Mouse (Mus musculus): ENCODE data around the gene Slc1a7. TPM values are rescaled to one million over a fixed set of nuclear protein-coding genes. Genes with fewer than 3 reads are reported as not detected.

The Slc1a7 gene
- polyA plus RNA-seq, 1 experiment from 2014 or later = not detected

GRCm38 (mm10) chr4:107995727-107996126, 27.6 kb downstream of the Slc1a7 start:
- no peak overlapping the region for H3K4me2 ChIP-seq
- peaks cover 9% of the 10 kb centered on the region; the same call in 1 of the 2 replicates for H3K4me1 ChIP-seq (replicated peaks)
- 80% methylated on average over 6 of the region's 6 CpGs for WGBS
- no peak overlapping the region for H3K27ac ChIP-seq
- H3K9me3 ChIP-seq = 0 out of 2 replicates have a peak, but pooled peaks cover 6% of the 10 kb centered on the region
- no peak overlapping the region for H3K4me3 ChIP-seq
- no peaks in the 10 kb centered on the region for H3K27me3 ChIP-seq
- no peaks in the 10 kb centered on the region for H3K36me3 ChIP-seq
- no peak overlapping the region for H3K9ac ChIP-seq
- no peak for ATAC-seq (ENCODE audit: low FRiP score)

- 92% methylated on average over 9 of the region's 9 CpGs for WGBS
- Histone ChIP-seq H3K4me3 (no peak overlapping the region), H3K9me3 (0 out of 2 replicates have a peak, but pooled peaks cover 6% of the 10 kb centered on the region), H3K4me1 (replicated peaks) (peaks cover 9% of the 10 kb centered on the region; the same call in 1 of the 2 replicates), H3K27ac (no peak overlapping the region), H3K4me2 (no peak overlapping the region), H3K9ac (no peak overlapping the region), H3K36me3 (no peaks in the 10 kb centered on the region), H3K27me3 (no peaks in the 10 kb centered on the region)
- no peak for ATAC-seq (ENCODE audit: low FRiP score)
These were observed 28.4 kb downstream of the Slc1a7 start for GRCm38 (mm10) chr4:107996418-107996986.

- WGBS = 50% methylated on average over 11 of the region's 11 CpGs
- Histone ChIP-seq H3K4me3 (no peak overlapping the region), H3K9ac (no peak overlapping the region), H3K27ac (no peak overlapping the region), H3K36me3 (no peaks in the 10 kb centered on the region), H3K4me2 (no peak overlapping the region), H3K27me3 (no peaks in the 10 kb centered on the region), H3K9me3 (0 out of 2 replicates have a peak, but pooled peaks cover 6% of the 10 kb centered on the region), H3K4me1 (replicated peaks) (peaks cover 5% of the 10 kb centered on the region; the same call in 1 of the 2 replicates)
- no peak for ATAC-seq (ENCODE audit: low FRiP score)
These were observed 30.7 kb downstream of the Slc1a7 start for GRCm38 (mm10) chr4:107998641-107999332.

GRCm38 (mm10) chr4:107999380-107999779, 31.2 kb downstream of the Slc1a7 start:
- no peak overlapping the region for H3K4me3 ChIP-seq
- no peaks in the 10 kb centered on the region for H3K36me3 ChIP-seq
- H3K4me1 ChIP-seq (replicated peaks) = peaks cover 5% of the 10 kb centered on the region; the same call in 1 of the 2 replicates
- 82% methylated on average over 1 of the region's 1 CpGs for WGBS
- H3K27me3 ChIP-seq = no peaks in the 10 kb centered on the region
- H3K9ac ChIP-seq = no peak overlapping the region
- ATAC-seq (ENCODE audit: low FRiP score) = no peak
- no peak overlapping the region for H3K27ac ChIP-seq
- H3K4me2 ChIP-seq = no peak overlapping the region
- H3K9me3 ChIP-seq = 0 out of 2 replicates have a peak, but pooled peaks cover 6% of the 10 kb centered on the region

- ATAC-seq (ENCODE audit: low FRiP score) = 0 out of 2 replicates have a peak, but pooled peaks have one; percentile 49
- H3K27ac ChIP-seq = no peak overlapping the region
These were observed 37.2 kb downstream of the Slc1a7 start for GRCm38 (mm10) chr4:108005328-108005727.

GRCm38 (mm10) chr4:108007532-108008103, 39.5 kb downstream of the Slc1a7 start:
- ATAC-seq (ENCODE audit: low FRiP score) = no peak
- whole genome bisulfite sequencing = 85% methylated on average over 7 of the region's 7 CpGs

More at GRCm38 (mm10) chr4:108005328-108005727, 37.2 kb downstream of the Slc1a7 start:
- Histone ChIP-seq H3K4me3 (no peak overlapping the region), H3K4me2 (no peak overlapping the region), H3K9ac (no peak overlapping the region), H3K27me3 (0 out of 2 replicates have a peak, but pooled peaks cover 3% of the 10 kb centered on the region), H3K9me3 (no peaks in the 10 kb centered on the region), H3K36me3 (no peaks in the 10 kb centered on the region), H3K4me1 (replicated peaks) (no peaks in the 10 kb centered on the region)
- 55% methylated on average over 7 of the region's 7 CpGs for WGBS

GRCm38 (mm10) chr4:108008541-108008940, 40.4 kb downstream of the Slc1a7 start:
- H3K27me3 ChIP-seq = 0 out of 2 replicates have a peak, but pooled peaks cover 3% of the 10 kb centered on the region
- no peak overlapping the region for H3K4me3 ChIP-seq
- H3K27ac ChIP-seq = no peak overlapping the region
- no peak overlapping the region for H3K9ac ChIP-seq
- WGBS = 88% methylated on average over 8 of the region's 8 CpGs
- H3K9me3 ChIP-seq = no peaks in the 10 kb centered on the region
- ATAC-seq (ENCODE audit: low FRiP score) = no peak
- H3K4me2 ChIP-seq = no peak overlapping the region
- no peaks in the 10 kb centered on the region for H3K4me1 ChIP-seq (replicated peaks)
- H3K36me3 ChIP-seq = no peaks in the 10 kb centered on the region

More at GRCm38 (mm10) chr4:108007532-108008103, 39.5 kb downstream of the Slc1a7 start:
- no peak overlapping the region for H3K27ac ChIP-seq
- no peak overlapping the region for H3K4me3 ChIP-seq
- H3K4me1 ChIP-seq (replicated peaks) = no peaks in the 10 kb centered on the region
- no peaks in the 10 kb centered on the region for H3K9me3 ChIP-seq
- no peak overlapping the region for H3K9ac ChIP-seq
- H3K36me3 ChIP-seq = no peaks in the 10 kb centered on the region
- H3K27me3 ChIP-seq = 0 out of 2 replicates have a peak, but pooled peaks cover 3% of the 10 kb centered on the region
- no peak overlapping the region for H3K4me2 ChIP-seq

GRCm38 (mm10) chr4:108014466-108014865, 46.3 kb downstream of the Slc1a7 start:
- H3K4me3 ChIP-seq = no peak overlapping the region
- no peak for ATAC-seq (ENCODE audit: low FRiP score)
- H3K27me3 ChIP-seq = no peaks in the 10 kb centered on the region
- H3K36me3 ChIP-seq = no peaks in the 10 kb centered on the region
- no peak overlapping the region for H3K27ac ChIP-seq
- peaks cover 8% of the 10 kb centered on the region; the same call in 1 of the 2 replicates for H3K4me1 ChIP-seq (replicated peaks)
- no peaks in the 10 kb centered on the region for H3K9me3 ChIP-seq
- H3K9ac ChIP-seq = no peak overlapping the region
- 83% methylated on average over 2 of the region's 2 CpGs for WGBS
- H3K4me2 ChIP-seq = no peak overlapping the region

- no peak overlapping the region for H3K4me3 ChIP-seq
- H3K4me1 ChIP-seq (replicated peaks) = peaks cover 8% of the 10 kb centered on the region; the same call in 1 of the 2 replicates
- H3K36me3 ChIP-seq = no peaks in the 10 kb centered on the region
- ATAC-seq (ENCODE audit: low FRiP score) = no peak
- no peaks in the 10 kb centered on the region for H3K27me3 ChIP-seq
- H3K4me2 ChIP-seq = no peak overlapping the region
- no peaks in the 10 kb centered on the region for H3K9me3 ChIP-seq
- H3K27ac ChIP-seq = no peak overlapping the region
- H3K9ac ChIP-seq = no peak overlapping the region
- WGBS = 68% methylated on average over 14 of the region's 14 CpGs
These were observed 47.1 kb downstream of the Slc1a7 start for GRCm38 (mm10) chr4:108015067-108015765.

GRCm38 (mm10) chr4:108016321-108016720, 48.2 kb downstream of the Slc1a7 start:
- H3K27me3 ChIP-seq = no peaks in the 10 kb centered on the region
- H3K4me1 ChIP-seq (replicated peaks) = peaks cover 8% of the 10 kb centered on the region; the same call in 1 of the 2 replicates
- H3K4me2 ChIP-seq = no peak overlapping the region
- 86% methylated on average over 3 of the region's 3 CpGs for WGBS
- no peak overlapping the region for H3K27ac ChIP-seq
- H3K9me3 ChIP-seq = no peaks in the 10 kb centered on the region
- no peak overlapping the region for H3K4me3 ChIP-seq
- no peak overlapping the region for H3K9ac ChIP-seq
- no peaks in the 10 kb centered on the region for H3K36me3 ChIP-seq
- no peak for ATAC-seq (ENCODE audit: low FRiP score)

- Histone ChIP-seq H3K4me2 (no peak overlapping the region), H3K9me3 (no peaks in the 10 kb centered on the region), H3K27ac (no peak overlapping the region), H3K4me1 (replicated peaks) (peaks cover 8% of the 10 kb centered on the region; the same call in 1 of the 2 replicates), H3K9ac (no peak overlapping the region), H3K4me3 (no peak overlapping the region), H3K36me3 (no peaks in the 10 kb centered on the region), H3K27me3 (no peaks in the 10 kb centered on the region)
- no peak for ATAC-seq (ENCODE audit: low FRiP score)
- WGBS = 89% methylated on average over 7 of the region's 7 CpGs
These were observed 49.7 kb downstream of the Slc1a7 start for GRCm38 (mm10) chr4:108017839-108018238.
